Mouse (Mus musculus) ES-CJ7 (cell line): ENCODE data around the gene Asnsd1.
"Not testable (repeated sequence)": the region's sequence is repeated elsewhere in the genome, so short reads cannot be mapped to it uniquely, and the experiment has no call there.

ENCODE experiments used
- DNase-seq: peaks from one replicate; pipeline ENCODE4 v3.0.0; 2011; ENCODE audit warnings: low read depth, low spot score

Asnsd1 gene

DNA sequence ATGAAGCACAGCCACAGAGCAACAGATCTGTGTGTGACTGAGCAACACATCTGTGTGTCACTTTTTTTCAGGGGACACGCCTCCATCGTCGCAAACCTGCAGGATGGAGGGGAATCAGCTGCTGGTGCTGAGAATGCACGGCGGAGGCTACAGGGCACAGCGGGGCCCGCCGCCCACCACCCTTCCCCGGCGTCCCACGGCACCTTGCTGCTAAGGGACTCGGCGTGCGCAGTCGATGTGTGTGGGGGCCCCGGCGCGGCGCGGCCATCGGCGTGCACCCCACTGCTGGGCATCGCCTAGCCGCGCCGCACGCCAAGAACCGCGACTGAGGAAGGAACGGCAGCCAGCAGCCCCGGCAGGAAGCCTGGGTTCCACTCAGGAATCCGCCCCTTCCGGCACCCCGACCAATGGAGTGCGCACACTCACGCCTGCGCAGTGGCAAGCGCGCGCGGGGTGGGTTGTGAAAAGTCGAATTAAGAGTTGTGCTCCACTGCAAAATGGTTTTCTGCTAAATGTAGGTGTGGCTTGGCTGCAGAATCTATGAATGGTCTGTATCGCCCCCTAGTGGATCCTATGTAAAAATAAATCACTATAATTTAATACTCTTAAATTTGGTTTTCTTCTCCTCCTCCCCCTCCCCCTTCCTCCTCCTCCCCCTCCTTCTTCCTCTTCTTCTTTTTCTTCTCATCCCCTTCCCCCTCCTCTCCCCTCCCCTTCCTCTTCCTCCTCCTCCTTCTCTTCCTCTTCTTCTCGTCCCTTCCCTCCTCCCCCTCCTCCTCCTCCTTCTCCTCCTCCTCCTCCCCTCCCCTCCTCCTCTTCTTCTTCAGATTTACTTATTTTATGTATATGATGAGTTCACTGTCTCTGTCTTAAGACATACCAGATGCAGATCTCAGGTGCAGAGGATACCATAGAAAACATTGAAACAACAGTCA, at the start of gene Asnsd1, which contains the start of the genes Asdurf and Gm28551:
TSS of gene Asnsd1 (minus strand) at position 426 of the 935 bp plus-strand sequence.
TSS of gene Asdurf (minus strand) at position 293 of the 935 bp plus-strand sequence.
TSS of gene Gm28551 (minus strand) at position 341 of the 935 bp plus-strand sequence.
- peak; percentile 98 for DNase-seq

DNA sequence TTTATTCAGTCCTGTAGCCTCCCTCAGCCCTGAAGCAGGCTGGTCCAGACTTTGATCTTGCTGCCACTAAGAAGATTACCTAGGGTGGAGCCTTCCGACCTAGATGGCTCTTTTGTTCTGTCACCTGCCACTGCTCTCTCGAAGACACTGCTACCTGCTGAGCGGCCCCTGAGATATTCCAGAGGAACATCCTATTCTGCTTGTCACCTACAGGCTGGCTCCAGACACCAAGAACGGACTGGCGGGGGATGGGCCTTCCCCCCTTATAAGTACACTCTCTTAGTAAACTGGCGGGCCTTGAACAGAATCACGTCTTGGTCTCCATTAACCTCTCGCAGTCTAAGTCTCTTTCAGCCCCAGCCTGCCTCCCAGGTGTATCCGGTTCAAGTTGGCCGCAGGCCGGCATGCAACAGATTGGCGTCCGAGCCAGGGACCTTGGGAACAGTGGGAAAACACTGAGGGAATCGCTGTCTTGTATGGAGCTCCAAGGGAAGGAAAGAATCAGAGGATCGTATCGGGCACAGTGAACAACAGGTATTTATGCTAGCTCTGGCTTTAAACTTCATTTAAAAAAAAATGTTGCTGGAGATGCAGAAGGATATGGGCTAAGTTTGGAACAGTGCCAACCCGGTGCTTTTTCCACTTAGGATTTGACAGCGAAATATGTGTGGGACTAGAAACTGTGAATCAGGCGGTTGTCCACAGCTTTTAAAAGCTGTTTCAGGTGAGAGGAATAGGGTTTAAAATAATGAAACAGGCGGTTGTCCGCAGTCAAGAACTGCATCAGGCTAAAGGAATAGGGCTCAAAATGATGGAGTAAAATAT, 41.6 kb upstream of the Asnsd1 start:
- peak; percentile 88 for DNase-seq

GRCm38 (mm10) chr1:53388762-53389161, 36.2 kb upstream of the Asnsd1 start:
- DNase-seq = no peak

DNA sequence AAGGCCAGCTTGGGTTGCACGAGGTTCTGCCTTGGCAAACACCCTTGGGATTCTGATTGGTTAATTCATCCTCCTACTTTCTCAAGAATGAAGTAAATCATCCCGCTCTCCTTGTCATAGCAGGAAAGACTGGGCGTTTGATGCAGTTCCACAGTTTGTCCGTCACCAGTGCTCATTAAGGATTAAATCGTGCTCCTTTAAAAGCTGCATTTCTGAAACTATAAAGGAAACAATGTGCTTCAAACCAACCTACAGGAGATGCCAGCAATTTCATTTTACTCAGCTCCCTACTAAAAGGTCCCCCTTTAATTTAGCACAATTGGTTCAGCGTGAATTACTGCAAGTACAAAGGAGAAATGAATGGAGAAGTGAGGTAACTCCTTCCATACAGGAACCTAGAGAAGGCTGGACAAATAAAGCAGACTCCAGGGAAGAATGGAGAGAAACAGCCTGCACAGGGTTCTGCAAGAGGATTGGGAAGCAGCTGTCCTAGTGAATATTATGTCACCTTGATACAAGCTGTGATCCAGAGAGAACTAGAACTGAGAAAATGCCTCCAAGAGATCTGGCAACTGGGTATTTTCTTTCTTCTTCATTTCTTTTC, 31.6 kb upstream of the Asnsd1 start:
- DNase-seq = no peak

- no peak for DNase-seq
These were observed 25.2 kb upstream of the Asnsd1 start for GRCm38 (mm10) chr1:53377731-53378130.

DNA sequence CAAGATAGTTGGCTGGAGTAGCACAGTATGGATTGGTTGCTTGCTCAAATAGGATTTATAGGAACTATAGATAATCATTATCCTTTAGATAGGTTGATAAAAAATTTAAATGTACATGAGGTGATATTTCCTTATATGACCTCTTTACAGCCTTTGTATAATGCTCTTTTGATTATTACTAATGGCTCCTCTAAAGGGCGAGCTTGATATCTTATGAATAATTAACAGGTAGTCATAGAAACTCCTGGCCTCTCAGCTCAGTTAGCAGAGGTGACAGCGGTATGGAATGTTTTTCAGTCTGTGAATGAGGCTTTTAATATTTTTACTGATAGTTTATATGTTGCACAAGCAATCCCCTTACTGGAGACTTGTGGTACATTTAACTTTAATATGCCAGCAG, 23.4 kb upstream of the Asnsd1 start:
- not testable (repeated sequence) for DNase-seq

DNA sequence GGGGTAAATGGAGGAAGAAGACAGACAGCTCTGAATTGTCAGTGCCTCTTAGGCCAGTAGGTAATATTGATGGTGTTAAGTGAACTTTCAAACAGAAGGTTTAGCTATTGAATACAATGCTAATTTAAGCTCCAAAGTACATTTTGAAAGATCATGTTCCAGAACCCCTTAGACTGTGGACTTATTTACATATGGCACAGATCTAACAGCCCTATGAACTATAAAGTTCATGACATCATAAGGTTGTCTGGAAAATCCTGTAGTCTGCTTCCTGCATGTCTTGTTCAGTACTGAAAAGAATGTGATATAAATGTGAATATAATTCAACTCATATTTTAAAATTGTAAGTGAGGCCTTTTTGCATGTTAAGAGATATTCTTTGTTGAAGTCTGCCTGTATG, 6.4 kb upstream of the Asnsd1 start:
- DNase-seq = no peak

DNA sequence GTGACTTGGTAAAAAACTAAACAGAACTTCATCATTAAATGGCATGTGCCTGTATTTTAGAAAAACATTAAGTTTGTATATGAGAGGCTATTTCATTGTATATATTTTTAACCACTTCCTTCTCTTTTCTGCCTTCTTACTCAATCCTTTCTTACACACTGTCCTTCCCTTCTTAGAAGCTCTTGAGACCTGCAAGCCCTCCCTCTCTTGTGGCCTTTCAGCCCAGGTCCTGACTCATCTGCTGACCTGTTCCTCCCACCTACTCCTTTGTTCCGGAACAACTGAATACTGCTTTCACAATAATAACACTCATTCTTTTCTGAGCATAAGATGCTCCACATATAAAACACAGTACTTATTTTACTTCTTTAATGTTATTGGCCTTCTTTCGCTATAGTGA, 11.5 kb downstream of the Asnsd1 start:
- DNase-seq = no peak

DNA sequence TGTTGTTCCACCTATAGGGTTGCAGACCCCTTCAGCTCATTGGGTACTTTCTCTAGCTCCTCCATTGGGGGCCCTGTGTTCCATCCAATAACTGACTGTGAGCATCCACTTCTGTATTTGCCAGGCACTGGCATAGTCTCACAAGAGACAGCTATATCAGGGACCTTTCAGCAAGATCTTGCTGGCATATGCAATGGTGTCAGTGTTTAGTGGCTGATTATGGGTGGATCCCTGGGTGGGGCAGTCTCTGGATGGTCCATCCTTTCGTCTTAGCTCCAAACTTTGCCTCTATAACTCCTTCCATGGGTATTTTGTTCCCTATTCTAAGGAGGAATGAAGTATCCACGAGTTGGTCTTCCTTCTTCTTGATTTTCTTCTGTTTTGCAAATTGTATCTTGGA, 15.1 kb downstream of the Asnsd1 start:
- not testable (repeated sequence) for DNase-seq

DNA sequence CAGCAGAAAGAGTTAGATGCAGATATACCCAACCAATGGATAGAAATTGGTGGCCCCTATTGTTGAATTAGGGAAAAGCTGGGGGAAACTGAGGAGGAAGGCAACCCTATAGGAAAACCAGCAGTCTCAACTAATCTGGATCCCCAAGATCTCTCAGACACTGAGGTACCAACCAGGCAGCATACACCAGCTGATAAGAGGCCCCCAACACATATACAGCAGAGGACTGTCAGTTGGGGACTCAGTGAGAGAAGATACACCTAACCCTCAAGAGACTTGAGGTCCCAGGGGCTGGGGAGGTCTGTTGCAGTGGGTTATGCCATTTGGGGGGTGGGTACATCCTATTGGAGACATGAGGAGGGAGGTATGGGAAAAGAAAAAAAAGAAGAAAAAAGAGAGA, 17.1 kb downstream of the Asnsd1 start:
- no peak for DNase-seq

DNA sequence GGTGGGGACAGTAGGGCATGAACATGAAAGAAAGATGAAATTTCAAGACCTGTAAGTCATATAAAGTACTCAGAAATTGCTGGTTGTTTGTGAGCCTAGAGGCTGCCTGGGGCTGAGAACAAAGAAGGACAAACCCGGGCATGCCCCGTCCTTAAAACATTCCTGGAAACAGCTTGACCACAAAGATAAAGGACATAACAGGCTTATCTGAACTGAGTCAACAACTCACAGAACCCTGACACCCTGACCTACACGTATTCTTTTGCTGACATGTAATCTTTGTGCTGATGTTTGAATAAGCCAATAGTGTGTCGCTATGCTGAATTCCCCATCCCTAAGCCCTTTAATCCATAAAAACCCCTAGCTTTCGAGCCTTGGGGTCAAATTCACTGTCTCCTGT, 19.0 kb downstream of the Asnsd1 start:
- not testable (repeated sequence) for DNase-seq

DNA sequence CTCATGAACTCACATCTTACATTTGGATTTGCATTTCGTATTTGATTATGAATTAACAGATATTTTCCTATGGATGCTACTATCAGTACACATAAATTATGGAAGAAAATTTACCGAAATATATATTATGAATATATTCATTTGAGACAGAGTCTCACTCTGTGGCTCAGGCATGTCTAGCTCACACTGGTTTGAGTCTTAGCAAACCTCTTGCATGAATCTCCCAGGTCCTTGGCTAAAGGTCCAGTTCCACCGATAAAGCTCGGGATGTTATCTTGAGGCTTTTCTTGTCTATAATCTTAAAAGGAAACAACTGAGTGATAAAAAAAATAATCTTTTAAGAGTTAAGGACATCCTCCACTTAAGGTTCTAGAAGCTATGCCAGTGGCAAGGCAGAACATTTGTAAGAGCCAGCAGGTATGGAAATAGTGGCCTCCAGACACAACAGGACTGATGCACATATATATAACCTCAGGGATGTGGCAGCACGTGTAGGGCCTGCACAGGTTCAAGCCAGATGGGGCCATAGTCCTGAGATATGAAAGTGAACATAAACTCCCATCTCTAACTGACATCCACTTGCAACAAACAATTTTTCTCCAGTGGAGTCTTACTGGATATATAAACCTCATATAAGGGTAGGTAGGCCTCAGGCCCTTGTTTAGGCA, 27.6 kb downstream of the Asnsd1 start:
- DNase-seq = no peak

- DNase-seq = no peak
These were observed 28.3 kb downstream of the Asnsd1 start for GRCm38 (mm10) chr1:53324277-53324676.

GRCm38 (mm10) chr1:53323254-53323653, 29.3 kb downstream of the Asnsd1 start:
- DNase-seq = peak; percentile 7

GRCm38 (mm10) chr1:53321662-53322344, 30.7 kb downstream of the Asnsd1 start:
- no peak for DNase-seq

- peak; percentile 83 for DNase-seq
These were observed 39.3 kb downstream of the Asnsd1 start, which contains the start of gene Osgepl1 for GRCm38 (mm10) chr1:53312989-53313967. Osgepl1 (plus strand) TSS chr1:53313624.

DNA sequence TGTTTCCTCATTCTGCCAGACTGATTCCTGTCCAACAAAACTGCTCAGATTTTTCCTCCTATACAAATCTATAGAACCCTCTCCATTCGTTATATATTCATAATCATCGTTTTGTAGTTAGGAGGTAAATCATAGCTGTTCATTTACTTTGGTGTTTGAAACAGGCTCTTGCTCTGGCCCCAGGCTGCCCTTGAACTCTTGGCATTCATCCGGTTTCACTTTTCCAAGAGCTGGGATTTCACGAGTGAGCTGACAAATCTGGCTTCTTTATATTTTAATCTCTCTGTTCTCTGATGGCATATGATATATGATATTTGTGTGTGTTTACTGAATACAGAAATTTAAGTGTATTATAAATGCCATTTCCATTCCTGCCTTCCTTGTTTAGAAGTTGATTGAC, 52.0 kb downstream of the Asnsd1 start:
- no peak for DNase-seq

DNA sequence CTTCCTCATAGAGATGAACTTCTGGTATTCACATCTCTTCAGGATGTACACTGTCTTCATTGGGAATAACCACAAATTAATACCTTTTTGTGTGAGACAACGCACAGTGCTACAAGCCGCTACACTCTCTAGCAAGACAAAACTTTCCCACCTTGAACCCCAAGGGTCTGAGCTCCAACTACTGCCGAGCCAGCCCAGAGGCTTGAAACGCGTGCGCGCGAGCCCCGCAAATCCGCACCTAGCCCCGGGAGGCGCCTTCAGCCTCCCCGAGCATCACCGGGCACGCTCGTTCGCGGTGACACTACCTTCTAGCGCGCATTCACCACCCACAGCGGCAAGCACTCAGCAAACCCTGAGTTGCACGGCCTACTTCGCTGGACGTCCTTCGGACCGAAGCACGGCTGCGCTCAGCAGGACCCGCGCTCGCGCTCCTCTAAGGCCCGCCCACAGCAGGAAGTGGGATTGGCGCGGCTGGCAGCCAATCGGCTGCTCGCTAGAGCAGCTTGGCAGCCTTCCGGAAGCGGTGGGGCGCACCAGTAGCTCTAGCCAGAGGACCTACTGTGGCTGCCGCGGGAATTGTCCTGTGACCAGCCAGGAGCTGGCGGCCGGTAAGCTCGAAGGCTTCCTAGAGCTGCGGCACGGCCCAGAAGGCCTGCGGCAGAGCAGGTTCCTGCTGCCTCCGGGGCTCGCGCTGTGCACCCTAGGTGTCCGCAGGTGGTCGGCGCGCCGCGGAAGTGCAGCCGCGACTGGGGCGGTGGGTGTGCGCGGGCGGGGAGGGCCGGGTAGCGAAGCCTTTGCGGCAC, 55.8 kb downstream of the Asnsd1 start, which contains the start of the genes Pms1, Ormdl1 and Gm28778:
TSS of gene Pms1 (minus strand) at position 438 of the 803 bp plus-strand sequence.
TSS of gene Ormdl1 (plus strand) at position 515 of the 803 bp plus-strand sequence.
TSS of gene Gm28778 (plus strand) at position 531 of the 803 bp plus-strand sequence.
- peak; percentile 96 for DNase-seq
